Mouse (Mus musculus) T-helper 2 cell (primary cell): ENCODE measurements around the gene Fdx1.

Source experiments
- in situ Hi-C: fragments of 300-600 bp; cut with MboI, MseI; formaldehyde crosslinking; loops from one replicate; pipeline ENCODE4 v1.15.1; 2025; ENCODE audit warnings: high pct_unique_total_duplicates

Fdx1 gene

DNA sequence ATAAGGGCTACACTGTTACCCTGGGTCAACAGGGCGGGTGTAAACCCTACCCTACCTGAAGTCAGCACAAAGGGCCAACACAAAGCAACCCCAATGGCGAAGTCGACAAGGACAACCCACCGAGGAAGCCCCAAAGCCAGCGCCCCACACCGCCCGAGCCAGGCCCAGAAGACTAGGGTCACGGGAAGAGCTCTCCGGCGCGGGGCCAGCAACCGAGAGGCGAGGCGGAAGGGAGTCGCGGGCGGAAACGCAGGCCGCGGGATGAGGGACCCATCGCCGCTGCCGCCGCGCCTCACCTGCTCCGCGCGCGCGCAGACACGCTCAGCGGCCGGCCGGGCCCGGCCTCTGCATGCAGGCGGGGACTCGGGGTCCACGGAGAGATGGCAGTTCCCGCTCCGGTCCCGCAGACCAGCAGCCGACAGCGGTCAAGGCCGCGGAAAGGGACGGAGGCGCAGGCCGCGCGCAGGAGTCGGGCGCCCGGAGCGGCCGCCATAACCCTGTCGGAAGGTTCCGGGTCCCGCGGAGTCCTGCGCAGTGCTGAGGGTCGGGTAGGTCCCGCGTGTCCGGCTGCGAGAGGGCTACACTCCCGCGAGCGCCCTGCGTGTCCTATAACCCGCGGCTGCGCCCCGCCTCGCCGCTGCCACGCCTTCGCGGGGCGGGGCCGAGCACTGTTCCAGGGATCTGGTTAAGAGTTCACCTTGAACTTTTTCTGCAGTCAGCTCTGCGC is at the start of gene Fdx1:
TSS of gene Fdx1 (minus strand) at position 582 of the 727 bp plus-strand sequence.
- in situ Hi-C loops: no loop called here

GRCm38 (mm10) chr9:52012781-52013436 is 49.6 kb upstream of the Fdx1 start:
- in situ Hi-C loops: no loop called here

- in situ Hi-C loops: no loop called here
These were observed 49.0 kb upstream of the Fdx1 start for GRCm38 (mm10) chr9:52012311-52012710.

DNA sequence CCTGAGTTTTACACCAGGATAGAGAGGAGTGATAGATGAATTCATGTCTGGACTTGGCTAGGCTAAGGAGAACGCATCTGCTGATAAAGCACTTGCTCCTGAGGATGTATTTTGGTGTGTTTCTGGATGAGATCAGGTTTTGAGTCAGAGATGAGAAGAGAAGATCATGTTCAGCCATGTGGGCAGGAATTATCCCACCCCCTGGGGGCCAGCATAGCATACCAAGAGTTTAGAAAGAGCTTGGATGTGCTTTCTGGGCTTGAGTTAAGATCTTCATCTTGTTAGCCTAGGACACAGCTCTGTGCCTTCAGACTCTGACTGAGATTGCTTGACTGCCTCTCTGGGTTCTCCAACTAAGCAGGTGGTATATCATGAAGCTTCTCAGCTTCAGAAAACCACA is 45.2 kb upstream of the Fdx1 start:
- in situ Hi-C loops: no loop called here

DNA sequence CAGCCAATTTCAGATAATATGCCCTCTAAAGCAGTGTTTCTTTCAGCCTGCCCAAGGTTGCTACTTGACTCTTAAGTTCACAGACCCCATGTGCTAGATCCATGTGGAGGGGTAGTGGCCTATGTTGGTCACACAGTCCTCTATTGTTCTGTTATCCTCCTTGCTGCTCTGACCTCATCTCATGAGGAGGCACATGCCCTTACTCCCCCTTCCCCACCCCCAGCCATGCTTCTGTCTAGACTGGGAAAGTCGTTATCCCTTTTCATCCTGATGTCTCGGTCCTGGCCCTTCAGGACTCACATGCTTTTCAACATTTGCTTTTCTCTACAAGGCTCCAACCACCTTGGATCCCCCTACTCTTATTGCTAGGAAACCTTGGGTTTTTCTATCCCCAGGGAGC is 44.0 kb upstream of the Fdx1 start:
- in situ Hi-C loops: no loop called here

GRCm38 (mm10) chr9:52003501-52003900 is 40.1 kb upstream of the Fdx1 start:
- in situ Hi-C loops: no loop called here

GRCm38 (mm10) chr9:51995331-51996099 is 32.2 kb upstream of the Fdx1 start:
- in situ Hi-C loops: loop anchor here (10.0 to 25.0 kb wide), 2 partner anchors 292 to 639 kb away; no protein-coding TSS in a partner anchor

GRCm38 (mm10) chr9:51994636-51995260 is 31.4 kb upstream of the Fdx1 start:
- in situ Hi-C loops: loop anchor here (5.0 to 25.0 kb wide), 3 partner anchors 103 to 640 kb away; no protein-coding TSS in a partner anchor

DNA sequence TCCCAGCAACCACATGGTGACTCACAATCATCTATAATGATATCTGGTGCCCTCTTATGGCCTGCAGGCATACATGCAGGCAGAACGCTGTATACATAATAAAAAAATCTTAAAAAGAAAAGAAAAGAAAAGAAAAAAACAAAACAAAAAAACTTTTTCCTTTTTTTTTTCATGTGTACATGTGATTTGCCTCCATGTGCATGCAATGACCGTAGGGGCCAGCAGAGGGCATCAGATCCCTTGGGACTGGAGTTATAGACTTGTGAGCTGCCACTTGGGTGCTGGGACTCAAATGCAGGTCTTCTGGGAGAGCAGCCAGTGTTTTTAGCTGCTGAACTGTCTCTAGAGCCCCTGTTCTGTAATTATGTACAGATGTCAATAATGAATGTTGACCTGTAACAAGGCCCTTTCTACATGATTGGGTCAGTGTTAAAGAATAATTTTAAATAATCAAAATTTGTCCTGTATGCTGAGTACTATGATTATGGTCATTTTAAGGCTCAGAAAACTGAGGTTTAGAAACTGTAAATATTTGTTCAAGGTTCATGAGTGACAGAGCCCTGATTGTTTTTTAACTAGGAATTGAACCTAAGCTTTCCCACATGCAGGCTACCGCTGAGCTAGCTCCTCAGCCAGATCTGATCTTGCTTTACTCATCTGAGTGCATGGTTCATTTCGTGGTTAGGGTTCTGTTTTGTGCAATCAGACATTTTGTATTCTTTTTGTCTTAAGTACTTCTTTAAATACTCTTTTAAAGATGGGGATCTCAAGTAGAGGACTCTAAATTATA is 30.3 kb upstream of the Fdx1 start:
- in situ Hi-C loops: loop anchor here (5.0 to 25.0 kb wide), 3 partner anchors 104 to 641 kb away; no protein-coding TSS in a partner anchor

DNA sequence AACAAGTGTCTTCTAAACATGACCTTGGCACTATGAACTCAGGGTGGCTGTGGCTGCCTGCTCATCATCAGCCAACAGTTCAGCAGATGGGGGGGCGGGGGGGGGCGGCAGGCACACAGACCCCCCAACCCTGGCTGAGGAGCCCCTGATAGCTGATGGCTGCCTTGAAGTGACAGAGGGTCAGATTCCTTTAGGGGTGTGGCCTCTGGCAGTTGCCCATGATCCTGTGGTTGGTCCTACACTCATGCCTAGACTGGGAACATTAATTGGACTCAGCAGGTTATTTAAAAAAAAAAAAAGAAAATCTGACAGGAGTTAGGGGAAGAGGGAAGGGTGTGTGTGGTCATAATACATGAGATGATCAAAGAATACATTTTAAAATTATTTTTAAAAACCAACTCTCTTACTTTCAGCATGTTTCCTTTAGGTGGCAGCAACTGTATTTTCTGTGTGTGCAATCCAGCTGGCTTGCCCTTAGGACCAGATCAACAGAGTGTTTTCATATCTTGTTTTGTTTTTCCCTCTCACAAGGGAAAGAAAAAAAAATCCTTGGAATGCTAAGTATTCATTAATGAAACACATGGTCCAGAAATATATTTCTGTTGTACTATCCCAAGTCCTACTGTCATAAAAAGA is 28.0 kb upstream of the Fdx1 start:
- in situ Hi-C loops: loop anchor here (5.0 to 25.0 kb wide), 3 partner anchors 106 to 643 kb away; no protein-coding TSS in a partner anchor

GRCm38 (mm10) chr9:51990828-51991227 is 27.5 kb upstream of the Fdx1 start:
- in situ Hi-C loops: loop anchor here (5.0 to 25.0 kb wide), 3 partner anchors 106 to 644 kb away; no protein-coding TSS in a partner anchor

DNA sequence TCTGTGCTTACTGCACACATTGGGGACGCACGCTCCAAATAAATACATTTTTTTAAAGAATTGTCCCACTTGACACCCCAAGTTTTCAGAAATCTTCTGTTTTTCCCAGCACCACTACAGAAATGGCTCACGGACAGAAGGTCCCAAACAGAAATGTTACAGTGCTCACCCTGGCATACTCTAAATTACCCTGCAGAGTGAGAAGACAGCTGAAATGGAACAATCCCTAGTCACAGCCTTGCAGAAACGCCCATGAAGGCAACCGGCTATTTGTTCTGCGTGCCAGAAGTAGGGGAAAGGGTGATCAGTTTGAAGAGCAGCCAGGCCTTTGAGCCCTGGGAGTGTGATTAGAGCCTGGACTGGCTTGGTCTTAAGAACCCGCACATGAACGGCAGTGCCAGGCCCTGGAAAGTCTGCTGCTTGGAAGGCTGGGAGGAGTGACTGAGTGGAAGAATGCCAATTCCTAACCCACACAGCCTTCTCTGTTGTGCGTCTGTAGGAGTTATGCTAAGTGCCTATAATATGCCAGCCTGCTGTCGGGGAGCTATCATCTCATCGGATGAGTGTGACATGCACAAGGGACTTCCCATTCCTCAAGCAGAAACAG is 22.2 kb upstream of the Fdx1 start:
- in situ Hi-C loops: loop anchor here (25.0 kb wide), 1 partner anchor 302 kb away; no protein-coding TSS in a partner anchor

GRCm38 (mm10) chr9:51981131-51981530 is 17.8 kb upstream of the Fdx1 start:
- in situ Hi-C loops: loop anchor here (25.0 kb wide), 1 partner anchor 306 kb away; no protein-coding TSS in a partner anchor

GRCm38 (mm10) chr9:51979301-51979700 is 15.9 kb upstream of the Fdx1 start:
- in situ Hi-C loops: loop anchor here (10.0 to 25.0 kb wide), 2 partner anchors 116 to 308 kb away; no protein-coding TSS in a partner anchor

- in situ Hi-C loops: loop anchor here (10.0 to 25.0 kb wide), 2 partner anchors 116 to 309 kb away; no protein-coding TSS in a partner anchor
These were observed 15.3 kb upstream of the Fdx1 start for GRCm38 (mm10) chr9:51978545-51979259.

- in situ Hi-C loops: loop anchor here (10.0 to 25.0 kb wide), 2 partner anchors 117 to 310 kb away; no protein-coding TSS in a partner anchor
These were observed 14.2 kb upstream of the Fdx1 start for GRCm38 (mm10) chr9:51977439-51978000.

DNA sequence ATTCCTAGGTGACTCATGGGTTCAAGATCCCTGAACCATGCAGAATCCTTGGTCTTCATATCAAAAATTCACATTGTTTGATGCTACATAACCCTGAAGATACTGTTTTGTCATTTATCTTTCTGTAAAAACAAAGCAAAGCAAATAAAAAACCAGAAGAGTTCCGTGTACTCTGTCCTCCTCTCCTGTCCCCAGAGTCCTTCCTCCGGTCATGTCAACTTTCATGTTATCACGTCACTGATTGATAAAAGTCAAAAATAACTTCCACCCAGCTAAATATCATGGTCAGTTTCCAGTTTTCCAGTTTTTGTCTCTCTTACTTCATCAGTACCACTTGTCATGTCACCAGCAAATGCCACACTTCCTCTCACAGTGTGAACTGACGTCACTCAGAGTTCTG is 11.5 kb upstream of the Fdx1 start:
- in situ Hi-C loops: loop anchor here (10.0 to 25.0 kb wide), 2 partner anchors 120 to 312 kb away; no protein-coding TSS in a partner anchor

GRCm38 (mm10) chr9:51973846-51974245 is 10.5 kb upstream of the Fdx1 start:
- in situ Hi-C loops: loop anchor here (10.0 kb wide), 1 partner anchor 121 kb away; no protein-coding TSS in a partner anchor
